Mouse (Mus musculus) frontal cortex, postnatal 14 days (tissue): ENCODE results near the gene Fyn.

Experiments
- DNase-seq, 2 experiments: peaks; one replicate each; pipeline ENCODE4 v3.0.0; 2022; ENCODE audit warnings: low spot score in 2 of 2

Fyn gene

GRCm38 (mm10) chr10:39443122-39443521 is 74.5 kb downstream of the Fyn start:
- no peak for DNase-seq

GRCm38 (mm10) chr10:39443947-39444346 is 75.3 kb downstream of the Fyn start:
- no peak for DNase-seq

GRCm38 (mm10) chr10:39445870-39446269 is 77.2 kb downstream of the Fyn start:
- DNase-seq, result no peak

GRCm38 (mm10) chr10:39446706-39447105 is 78.1 kb downstream of the Fyn start:
- DNase-seq, result no peak

GRCm38 (mm10) chr10:39449179-39449578 is 80.5 kb downstream of the Fyn start:
- no peak for DNase-seq

GRCm38 (mm10) chr10:39450356-39450755 is 81.7 kb downstream of the Fyn start:
- DNase-seq, result no peak

- DNase-seq, result no peak
These were observed 82.4 kb downstream of the Fyn start for GRCm38 (mm10) chr10:39451065-39451464.

GRCm38 (mm10) chr10:39451918-39452624 is 83.4 kb downstream of the Fyn start:
- no peak for DNase-seq

- DNase-seq, result no peak
These were observed 86.7 kb downstream of the Fyn start for GRCm38 (mm10) chr10:39455344-39455743.

GRCm38 (mm10) chr10:39455857-39456620 is 87.4 kb downstream of the Fyn start:
- DNase-seq, result no peak

GRCm38 (mm10) chr10:39456776-39457175 is 88.1 kb downstream of the Fyn start:
- no peak for DNase-seq

- no peak for DNase-seq
These were observed 88.6 kb downstream of the Fyn start for GRCm38 (mm10) chr10:39457281-39457680.

GRCm38 (mm10) chr10:39458766-39459699 is 90.4 kb downstream of the Fyn start:
- DNase-seq, result no peak

GRCm38 (mm10) chr10:39460621-39461020 is 92.0 kb downstream of the Fyn start:
- no peak for DNase-seq

GRCm38 (mm10) chr10:39461909-39462308 is 93.3 kb downstream of the Fyn start:
- DNase-seq, result no peak

- DNase-seq, result no peak
These were observed 94.1 kb downstream of the Fyn start for GRCm38 (mm10) chr10:39462711-39463110.

- DNase-seq, result no peak
These were observed 95.7 kb downstream of the Fyn start for GRCm38 (mm10) chr10:39464383-39464782.

GRCm38 (mm10) chr10:39467317-39467716 is 98.7 kb downstream of the Fyn start:
- no peak for DNase-seq

- DNase-seq, result no peak
These were observed 99.2 kb downstream of the Fyn start for GRCm38 (mm10) chr10:39467821-39468220.

GRCm38 (mm10) chr10:39468576-39468975 is 99.9 kb downstream of the Fyn start:
- DNase-seq, result no peak

- no peak for DNase-seq
These were observed 100.7 kb downstream of the Fyn start for GRCm38 (mm10) chr10:39469341-39469740.

GRCm38 (mm10) chr10:39470321-39470720 is 101.7 kb downstream of the Fyn start:
- no peak for DNase-seq
